Mouse (Mus musculus) left cerebral cortex, adult 9 months (tissue): ENCODE measurements around the gene Rasa4.
"Not testable (repeated sequence)": the region's sequence is repeated elsewhere in the genome, so short reads cannot be mapped to it uniquely, and the experiment has no call there.

Source experiments
- DNase-seq, 2 experiments: peaks; one replicate each; pipeline ENCODE4 v3.0.0; 2022; ENCODE audit warnings: low spot score in 2 of 2

Rasa4 gene

DNA sequence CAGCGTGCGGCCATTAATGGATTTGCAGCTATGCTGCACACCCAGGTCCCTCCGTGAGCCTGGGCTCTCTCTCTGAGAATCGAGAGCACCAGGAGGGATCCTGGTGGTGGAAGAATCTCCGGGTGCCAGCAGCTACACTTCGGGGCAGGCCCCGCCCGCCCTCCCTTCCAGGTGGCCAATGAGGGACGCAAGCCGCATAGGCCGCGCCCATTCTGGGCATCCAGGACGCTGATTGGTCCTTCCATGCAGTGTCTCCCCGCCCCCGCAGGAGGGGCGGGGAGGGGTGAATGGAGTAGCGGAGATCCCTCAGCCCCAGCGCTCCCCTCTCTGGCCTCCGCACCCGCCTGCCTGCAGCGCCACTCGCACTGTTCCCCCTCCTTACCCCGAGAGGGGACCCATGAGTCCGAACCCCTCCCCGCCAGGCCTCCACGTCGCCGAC is at the start of gene Rasa4:
Rasa4 (plus strand) TSS at position 248 of the 439 bp plus-strand sequence.
- DNase-seq, result peak; percentile 84 to 93

DNA sequence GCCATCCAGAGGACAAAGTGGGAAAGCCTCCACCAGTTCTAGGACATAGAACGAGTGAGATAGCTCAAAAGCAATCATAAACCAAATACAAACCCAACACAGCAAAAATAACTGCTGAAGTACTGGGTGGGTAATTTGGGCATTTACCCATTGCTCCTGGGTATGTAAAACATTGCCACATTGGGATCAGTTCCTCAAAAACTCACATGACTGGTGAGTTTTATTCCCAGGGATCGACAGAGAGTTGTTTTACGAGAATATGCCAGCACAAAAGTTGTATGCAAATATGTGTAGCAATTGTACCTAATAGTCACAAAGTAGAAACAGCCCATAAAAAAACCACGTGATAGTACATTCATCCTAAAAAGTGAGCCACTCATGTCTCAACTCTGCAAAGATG is 48.8 kb upstream of the Rasa4 start:
- DNase-seq, result no peak

DNA sequence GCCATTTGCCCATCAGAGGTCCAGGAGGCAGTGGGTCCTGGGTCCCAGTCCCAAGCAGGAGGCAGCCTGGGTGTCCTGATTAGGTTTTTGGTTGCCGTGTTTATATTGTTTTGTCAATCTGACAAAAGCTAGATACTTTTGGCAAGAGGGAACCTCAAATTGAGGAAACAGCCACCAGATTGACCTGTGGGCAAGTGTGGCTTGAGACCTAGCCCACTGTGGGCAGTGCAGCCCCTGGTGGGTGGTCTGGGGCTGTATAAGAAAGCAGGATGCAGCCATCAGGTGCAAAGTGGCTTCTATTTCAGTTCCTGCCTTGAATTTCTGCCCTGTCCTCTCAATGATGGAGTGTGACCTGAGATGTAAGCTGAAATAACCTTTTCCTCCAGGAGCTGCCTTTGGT is 48.4 kb upstream of the Rasa4 start:
- DNase-seq, result no peak

DNA sequence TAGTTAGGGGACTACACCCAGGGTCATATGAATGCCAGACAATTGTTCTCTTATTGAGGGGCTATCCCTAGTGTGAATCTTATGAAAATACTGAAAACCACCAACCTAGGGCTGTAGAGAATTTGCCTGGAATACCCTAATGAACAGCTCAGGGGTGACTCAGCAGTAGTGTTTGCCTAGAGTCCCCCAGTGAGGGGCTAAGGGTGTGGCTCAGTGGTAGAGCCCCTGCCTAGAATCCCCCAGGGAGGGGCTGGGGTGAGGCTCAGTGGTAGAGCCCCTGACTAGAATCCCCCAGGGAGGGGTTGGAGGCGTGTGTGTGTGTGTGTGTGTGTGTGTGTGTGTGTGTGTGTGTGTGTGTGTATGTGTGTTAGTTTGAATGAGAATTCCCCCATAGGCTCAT is 47.0 kb upstream of the Rasa4 start:
- DNase-seq, result no peak

DNA sequence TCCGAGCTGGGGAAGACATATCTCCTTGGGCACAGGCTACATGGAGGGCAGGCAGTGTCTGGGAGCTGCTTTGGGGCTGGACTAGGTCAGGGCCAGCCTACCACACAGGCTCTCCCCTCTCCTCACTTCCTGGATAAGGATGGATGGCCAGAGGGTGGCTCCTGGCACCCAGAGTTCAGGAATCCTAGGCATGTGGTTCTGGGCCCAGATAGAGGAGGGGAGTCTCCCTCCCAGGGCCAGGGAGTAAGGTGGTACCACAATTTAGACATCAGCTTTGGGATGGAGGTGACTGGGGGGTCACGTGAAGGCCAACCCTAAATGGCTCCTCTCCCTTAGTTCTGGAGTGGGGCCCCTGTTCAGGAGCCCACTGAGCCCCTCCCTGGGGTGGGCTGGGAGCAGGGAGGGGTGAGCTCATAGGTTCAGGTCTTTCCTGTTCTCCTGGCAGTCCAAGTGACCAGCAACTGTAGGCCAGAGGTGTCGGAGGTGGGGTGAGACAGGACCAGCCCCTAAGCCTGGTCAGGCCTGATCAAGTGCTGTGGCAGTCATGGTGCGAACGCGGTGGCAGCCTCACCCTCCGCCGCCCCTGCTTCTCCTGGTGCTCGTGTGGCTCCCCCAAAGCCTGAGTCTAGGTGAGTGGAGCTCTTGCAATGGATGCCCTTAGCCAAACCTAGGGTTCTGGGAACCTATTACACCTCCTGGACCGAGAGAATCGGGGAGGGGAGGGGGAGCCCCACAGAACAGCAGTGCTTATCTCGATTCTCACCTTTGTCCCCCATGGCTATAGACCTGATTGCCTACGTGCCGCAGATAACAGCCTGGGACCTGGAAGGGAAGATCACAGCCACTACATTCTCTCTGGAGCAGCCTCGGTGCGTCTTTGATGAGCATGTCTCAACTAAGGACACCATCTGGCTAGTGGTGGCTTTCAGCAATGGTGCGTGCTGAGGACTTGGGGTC is 45.2 kb upstream of the Rasa4 start, which contains the start of gene Upk3b:
Upk3b (plus strand) TSS at position 239 of the 957 bp plus-strand sequence.
- no peak for DNase-seq

- DNase-seq, result no peak
Measured at GRCm38 (mm10) chr5:136040210-136040609, 43.5 kb upstream of the Rasa4 start.

DNA sequence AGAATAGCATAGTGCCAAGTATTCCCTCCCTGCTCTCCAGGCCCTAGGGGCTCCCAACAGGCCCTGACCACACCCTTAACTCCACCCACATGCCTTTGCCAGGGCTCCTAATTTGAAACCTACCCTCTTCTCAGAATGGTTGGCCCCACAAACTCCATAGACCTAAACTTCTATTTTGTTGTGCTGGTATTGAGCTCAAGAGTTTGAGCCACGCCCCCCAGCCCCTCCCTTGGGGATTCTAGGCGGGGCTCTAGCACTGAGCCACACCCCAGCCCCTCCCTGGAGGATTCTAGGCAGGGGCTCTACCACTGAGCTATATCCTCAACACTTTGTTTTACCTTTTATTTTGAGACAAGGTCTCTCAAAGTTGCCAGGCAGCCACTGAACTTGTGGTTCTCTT is 42.5 kb upstream of the Rasa4 start:
- no peak for DNase-seq

DNA sequence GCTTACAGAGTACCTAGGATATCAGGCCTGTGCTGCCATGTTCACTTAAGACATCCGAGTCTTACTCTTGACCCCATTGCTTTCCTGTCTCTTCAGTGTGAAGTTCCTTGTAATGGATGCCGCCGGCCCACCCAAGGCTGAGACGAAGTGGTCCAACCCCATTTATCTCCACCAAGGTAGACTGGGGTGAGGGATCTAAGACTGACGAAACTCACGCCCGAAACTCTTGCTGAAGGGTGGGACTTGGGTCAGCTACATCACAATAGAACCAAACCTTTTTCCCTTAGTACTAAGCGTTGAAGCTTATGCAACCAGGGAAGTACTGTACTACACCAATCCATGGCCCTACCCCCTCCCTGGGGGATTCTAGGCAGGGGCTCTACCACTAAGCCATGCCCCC is 42.0 kb upstream of the Rasa4 start:
- no peak for DNase-seq

DNA sequence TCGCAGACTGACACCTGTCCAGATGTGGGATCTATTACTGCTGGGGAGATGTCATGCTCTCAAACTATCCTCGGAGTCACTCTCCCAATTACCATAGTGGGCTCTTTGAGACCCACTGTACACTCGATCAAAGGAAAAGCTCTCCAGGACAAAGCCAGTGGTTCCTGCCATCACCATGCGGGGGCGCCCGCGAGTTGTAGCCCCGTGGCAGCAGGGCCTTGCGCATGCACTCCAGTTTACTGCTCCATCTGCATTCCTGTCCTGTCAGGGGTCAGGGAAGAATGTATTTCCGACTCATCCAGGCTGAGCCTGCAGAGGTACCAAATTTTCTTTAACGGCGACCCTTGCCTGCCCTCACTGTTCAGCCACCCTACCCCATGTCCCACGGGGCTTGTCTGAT is 38.9 kb upstream of the Rasa4 start:
- DNase-seq, result no peak

DNA sequence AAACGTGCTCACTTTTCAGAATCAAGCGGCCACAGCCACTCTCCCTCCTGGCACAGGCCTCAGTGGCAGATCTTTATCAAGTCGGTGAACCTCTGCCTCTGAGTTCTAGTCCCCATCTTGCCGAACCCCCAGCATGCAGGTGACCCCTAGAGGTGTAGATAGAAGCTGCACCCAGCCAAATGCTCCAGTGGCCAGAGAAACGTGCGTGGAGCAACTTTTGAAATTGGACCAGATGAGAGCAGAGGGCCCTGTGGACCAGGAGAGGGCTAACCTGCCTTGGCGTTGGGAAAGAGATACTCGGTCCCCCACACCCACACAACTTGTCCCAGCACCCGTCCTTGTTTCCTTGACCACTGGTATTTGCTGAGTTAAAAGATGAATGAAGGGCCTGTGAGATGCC is 38.3 kb upstream of the Rasa4 start:
- DNase-seq, result no peak

DNA sequence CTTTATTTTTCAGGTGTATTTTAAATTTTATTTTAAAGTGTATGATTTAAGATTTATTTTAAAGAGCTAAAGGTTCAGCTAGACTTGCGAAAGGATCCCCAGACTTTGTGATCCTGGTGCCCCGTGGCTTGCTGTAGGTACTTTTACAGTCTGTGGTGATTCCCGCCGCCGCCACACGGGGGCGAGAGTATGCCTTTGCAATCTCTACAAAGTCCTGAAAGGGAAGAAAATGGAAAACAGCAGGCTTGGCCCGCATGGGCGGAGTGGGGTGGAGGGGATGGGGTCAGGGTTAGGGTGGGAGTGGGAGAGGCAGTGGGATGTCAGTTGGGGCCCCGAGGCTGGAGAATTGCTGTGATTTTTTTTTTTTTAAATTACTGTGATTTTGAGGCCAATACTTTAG is 37.7 kb upstream of the Rasa4 start:
- DNase-seq, result peak in 1 of 2 experiments; percentile 84

DNA sequence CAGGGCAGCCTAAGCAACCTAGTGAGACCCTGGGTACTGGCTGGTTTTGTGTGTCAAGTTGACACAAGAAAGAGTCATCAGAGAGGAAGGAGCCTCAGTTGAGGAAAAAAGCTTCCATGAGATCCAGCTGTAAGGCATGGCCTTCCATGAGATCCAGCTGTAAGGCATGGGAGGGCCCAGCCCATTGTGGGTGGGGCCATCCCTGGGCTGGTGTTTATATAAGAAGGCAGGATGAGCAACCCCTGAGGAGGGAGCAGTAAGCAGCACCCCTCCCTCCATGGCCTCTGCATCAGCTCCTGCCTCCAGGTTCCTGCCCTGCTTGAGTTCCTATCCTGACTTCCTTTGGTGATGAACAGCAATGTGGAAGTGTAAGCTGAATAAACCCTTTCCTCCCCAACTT is 35.2 kb upstream of the Rasa4 start:
- not testable (repeated sequence) for DNase-seq

- no peak for DNase-seq
Measured at GRCm38 (mm10) chr5:136049926-136050325, 33.8 kb upstream of the Rasa4 start.

DNA sequence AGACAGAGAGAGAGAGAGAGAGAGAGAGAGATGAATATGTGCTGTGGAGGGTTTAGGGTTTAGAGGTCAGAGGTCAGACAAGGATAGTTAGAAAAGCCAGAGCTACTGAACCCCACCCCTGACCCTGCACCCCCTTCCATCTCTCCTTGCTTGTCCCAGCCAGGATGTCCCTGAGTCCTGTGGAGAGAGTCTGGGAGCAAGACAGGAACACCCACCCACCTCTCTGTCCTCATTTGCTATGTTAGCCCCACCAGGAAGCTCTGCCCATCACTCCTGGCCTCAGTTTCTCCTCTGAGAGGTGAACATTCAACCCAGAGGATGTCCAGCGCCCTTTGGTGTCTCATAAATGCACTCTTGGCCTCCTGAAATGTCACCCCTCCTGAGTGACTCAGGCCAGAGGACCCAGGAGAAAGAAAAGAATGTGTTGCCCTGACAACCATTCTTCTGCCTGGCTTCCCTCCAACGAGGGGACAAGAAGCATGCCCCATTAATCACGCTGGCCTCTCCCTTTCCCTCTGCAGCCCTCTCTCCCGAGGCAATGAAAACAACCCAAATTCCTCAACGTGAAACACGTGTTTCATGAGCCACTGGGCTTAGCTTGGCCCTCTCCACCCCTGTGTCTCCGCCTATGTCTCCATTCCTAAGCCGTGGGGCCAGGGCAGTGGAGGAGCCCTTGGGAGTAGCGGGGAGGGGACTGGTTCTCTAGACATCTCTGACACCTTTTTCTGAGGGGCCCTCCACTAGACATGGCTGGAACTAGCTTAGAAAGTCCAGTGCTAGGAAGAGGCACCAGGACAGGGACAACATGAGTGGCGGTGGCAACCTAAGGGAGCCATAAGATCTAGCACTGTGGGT is 32.3 kb upstream of the Rasa4 start:
- peak in 1 of 2 experiments; percentile 12 for DNase-seq

DNA sequence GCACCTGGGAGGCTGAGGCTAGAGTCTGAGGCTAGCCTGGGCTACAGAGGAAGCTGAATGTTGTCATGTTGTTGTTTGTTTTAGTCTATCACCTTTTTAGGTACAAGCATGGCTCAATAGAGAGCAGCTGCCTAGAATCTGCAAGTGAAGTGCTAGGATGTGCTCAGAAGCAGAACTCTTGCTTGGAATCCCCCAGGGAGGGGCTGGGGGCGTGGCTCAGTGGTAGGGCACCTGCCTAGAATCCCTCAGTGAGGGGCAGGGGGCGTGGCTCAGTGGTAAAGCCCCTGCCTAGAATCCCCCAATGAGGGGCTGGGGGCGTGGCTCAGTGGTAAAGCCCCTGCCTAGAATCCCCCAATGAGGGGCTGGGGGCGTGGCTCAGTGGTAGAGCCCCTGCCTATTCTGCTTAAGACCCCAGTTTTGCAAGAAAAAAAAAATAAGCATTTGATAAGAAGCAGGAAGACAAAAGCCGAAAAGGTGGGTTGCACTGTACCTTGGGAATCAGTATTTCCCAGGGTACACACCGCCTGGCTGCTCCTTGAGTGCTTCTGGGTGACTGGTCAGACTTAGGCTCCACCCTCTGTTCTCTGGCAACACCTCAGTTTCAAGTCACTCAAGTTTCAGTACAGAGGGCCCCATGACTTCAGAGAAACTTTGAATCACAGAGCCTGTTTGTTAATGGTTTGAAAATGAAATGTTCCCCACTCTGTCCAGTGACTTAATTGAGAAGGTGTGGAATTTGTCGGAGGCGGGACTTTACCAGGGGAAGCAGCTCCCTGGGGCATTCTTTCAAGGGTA is 30.7 kb upstream of the Rasa4 start:
- no peak for DNase-seq

- DNase-seq, result no peak
Measured at GRCm38 (mm10) chr5:136054301-136055077, 29.2 kb upstream of the Rasa4 start, which contains the start of gene Upk3bl. Gene Upk3bl, plus strand, starts transcription at chr5:136054492.

DNA sequence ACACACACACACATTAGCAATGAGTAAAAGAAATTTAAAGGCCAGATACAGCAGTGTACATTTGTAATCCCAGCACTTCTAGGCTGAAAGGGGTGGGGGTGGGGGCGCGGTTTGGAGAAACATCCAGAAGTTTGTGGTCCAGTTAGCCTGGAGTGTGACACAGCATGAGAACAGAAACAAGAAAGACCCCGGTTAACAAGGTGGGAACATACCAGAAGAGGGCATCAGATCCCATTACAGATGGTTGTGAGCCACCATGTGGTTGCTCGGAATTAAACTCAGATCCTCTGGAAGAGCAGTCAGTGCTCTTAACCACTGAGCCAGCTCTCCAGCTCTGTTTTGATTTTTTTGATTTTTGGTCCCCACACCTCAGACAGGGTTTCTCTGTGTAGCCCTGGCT is 27.7 kb upstream of the Rasa4 start:
- no peak for DNase-seq

GRCm38 (mm10) chr5:136057085-136057484 is 26.6 kb upstream of the Rasa4 start:
- no peak for DNase-seq

DNA sequence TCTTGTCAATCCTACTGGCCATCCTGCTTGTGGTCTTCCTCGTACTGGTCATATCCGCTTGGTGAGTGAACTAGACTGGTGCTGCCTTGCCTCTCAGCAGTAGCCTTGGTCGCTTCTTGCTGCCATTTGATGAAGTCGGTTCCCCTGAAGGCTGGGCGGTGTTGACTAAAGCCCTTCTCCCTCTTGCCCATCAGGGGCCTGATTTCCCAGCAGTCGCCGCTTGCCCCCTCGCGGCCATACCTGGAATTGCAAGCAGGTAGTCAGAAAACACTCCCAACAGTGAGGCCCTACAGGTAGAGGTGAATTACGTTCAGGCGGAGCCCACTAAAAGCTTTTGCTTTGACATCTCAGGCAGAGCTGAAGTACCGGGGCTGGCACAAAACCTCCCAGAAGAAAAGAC is 22.1 kb upstream of the Rasa4 start:
- peak in 1 of 2 experiments; percentile 69 for DNase-seq

- DNase-seq, result no peak
Measured at GRCm38 (mm10) chr5:136063920-136064319, 19.8 kb upstream of the Rasa4 start.
